Mouse (Mus musculus): ENCODE measurements around the gene Ppp6c.

DNA sequence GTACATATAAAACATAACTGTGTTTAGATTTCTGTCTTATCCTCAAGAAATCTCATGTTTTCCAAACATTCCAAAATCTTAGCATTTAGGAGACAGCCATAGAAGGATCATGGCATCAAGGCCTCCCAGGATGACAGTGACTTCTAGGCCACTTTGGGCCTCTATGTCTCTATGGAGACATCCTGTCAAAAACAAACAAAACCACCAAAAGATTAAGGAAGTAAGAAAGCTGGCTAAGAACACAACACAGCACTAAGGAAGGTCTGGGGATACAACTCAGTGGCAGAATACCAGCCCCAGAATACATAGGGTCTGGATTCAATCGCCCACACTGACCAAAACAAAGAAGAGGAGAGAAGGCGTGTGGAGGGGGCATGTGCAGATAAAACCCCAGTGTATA lies 22.9 kb downstream of the Ppp6c start:
- no peak for TF ChIP-seq CTCF (IDR thresholded peaks at IDR 0.05; ENCODE audit: insufficient read depth, low read length)
- no peak for TF ChIP-seq POLR2A (IDR thresholded peaks at IDR 0.05; ENCODE audit: borderline replicate concordance, extremely low read depth, low read depth, low read length)

All from lung, adult 2 months (tissue).